Mouse (Mus musculus) T-helper 2 cell (primary cell): Measurements from ENCODE around the gene Rsph6a.
"Not testable (repeated sequence)": the region's sequence is repeated elsewhere in the genome, so short reads cannot be mapped to it uniquely, and the experiment has no call there.

Experiments
- in situ Hi-C: fragments of 300-600 bp; cut with MboI, MseI; formaldehyde crosslinking; loops from one replicate; pipeline ENCODE4 v1.15.1; 2025; ENCODE audit warnings: high pct_unique_total_duplicates

Gene Rsph6a

DNA sequence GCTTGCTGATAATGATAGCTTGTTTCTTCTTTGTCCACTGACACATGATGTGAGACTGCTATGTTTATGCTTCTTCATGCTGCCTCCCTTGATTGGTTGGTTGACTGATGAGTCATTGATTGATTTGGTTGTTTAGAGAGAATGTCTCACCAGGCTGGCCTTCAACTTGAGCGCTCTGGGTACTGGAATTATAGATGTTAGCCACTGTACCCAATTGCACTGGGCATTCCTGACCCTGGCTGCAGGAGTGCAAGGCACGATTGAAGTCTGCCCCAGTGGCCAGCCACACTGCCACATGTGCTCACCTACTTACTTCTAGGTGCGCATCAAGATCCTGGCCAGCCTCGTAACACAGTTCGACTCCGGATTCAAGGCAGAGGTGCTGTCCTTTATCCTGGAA is 9.9 kb upstream of the Rsph6a start:
- in situ Hi-C loops = no loop called here

DNA sequence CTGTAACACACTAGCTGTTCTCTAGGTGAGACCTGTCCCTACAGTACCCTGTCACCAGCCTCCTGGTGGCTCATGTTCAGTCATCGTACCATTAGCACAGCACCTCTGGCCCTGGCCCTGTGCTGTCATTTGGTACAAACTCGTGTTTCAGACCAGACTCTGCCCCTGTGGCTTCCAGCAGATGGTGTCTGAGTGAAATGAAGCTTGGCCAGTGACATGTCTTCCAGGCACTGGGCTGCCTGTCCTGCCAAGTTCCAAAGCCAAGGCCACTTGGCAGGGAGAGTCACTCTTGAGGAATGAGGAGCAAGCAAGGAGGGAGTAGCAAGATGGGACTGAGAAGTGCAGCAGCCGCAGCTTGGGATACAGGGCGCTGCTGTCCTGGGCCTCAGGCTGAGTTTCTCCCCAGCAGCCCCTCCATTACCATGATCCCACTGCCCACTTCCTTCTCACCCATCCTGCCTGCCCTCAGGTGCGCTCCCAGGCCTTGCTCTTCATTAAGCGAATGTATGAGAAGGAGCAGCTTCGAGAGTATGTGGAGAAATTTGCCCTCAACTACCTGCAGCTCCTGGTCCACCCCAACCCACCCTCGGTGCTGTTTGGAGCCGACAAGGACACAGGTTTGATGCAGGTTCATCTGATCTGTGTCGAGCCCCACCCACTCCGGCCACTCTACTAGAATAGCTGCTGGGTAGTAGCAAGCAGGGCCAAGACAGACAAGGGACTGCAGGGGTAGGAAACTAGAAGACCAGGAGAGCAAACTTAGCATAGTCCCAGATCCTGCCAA is 8.0 kb upstream of the Rsph6a start:
- in situ Hi-C loops = no loop called here

DNA sequence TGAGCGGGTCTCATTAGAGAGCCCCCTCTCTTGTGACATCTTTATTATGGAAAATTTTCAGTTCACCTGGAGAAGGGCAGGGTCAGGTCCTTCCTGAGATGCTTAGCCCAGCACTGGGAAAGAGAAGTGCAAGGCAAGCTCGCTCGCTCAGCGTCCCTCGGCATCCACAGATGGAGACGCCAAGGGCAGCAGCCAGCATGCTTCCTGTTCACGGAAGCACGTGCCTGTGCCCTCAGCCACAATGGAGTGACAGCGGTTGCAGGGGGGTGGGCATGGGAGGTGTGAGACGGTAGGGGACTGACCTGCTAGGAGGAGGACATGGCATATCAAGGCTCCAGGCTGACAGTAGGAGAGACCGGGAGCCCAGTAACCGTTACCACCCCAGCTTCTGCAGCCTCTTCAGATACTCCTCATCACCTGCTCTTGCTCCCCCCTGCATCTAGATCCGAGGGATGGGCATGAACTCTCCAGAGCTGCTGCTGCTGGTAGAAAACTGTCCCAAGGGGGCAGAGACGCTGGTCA is 6.4 kb upstream of the Rsph6a start:
- in situ Hi-C loops = no loop called here

DNA sequence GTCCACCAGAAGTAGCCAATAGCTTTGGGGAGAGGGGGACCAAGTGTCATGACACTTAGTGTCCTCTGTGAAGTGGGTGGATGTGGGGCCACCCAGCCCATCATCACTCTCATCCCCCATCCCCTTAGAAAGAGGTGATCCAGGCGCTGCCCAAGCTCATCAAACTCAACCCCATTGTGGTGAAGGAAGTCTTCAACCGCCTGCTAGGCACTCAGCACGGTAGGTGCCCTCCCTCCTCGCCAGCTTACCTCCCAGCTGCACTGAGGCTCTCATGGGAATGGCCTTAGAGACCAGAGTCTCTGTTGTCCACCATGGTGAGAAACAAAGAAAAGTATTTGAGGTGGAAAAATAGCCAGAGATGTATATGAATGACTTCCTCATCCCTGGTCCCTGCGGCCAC is 5.2 kb upstream of the Rsph6a start:
- in situ Hi-C loops = no loop called here

DNA sequence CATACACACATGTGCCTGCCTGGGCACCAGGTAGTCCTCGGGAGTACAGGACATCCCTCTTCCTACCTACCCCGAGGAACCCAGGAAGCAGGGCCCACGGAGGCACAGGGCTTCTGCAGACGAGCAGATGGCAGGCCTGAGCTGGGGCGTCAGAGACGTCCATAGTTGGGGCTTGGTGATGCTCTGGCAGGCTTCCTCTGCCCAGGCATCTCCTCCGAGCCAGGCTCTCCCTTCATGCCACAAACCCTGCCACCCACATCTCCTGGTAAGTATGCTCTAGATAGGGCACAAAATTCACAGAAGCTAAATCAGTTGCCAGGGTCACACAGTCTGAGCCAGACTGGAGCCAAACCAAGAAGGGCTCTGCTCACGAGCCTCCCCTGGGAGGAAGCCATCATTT is 4.3 kb upstream of the Rsph6a start:
- in situ Hi-C loops = no loop called here

DNA sequence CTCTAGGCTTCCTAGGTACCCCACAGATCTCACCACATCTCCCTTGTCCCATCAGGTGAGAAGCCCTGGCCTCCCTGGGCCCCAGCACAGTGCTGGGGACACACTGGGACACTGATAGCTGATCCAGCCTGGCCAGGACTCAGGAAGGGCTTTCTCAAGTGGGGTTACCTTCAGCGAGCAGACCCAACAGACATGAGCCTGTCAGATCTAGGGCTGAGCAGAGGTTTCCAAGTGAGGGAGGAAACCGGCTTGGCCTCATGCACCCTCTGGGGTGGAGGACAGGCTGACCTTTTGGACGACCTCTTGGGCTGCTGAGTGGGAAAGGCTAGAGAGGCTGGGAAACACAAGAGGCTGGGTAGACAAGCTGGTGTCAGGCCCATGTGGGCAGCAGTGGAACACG is 3.3 kb upstream of the Rsph6a start:
- in situ Hi-C loops = no loop called here

DNA sequence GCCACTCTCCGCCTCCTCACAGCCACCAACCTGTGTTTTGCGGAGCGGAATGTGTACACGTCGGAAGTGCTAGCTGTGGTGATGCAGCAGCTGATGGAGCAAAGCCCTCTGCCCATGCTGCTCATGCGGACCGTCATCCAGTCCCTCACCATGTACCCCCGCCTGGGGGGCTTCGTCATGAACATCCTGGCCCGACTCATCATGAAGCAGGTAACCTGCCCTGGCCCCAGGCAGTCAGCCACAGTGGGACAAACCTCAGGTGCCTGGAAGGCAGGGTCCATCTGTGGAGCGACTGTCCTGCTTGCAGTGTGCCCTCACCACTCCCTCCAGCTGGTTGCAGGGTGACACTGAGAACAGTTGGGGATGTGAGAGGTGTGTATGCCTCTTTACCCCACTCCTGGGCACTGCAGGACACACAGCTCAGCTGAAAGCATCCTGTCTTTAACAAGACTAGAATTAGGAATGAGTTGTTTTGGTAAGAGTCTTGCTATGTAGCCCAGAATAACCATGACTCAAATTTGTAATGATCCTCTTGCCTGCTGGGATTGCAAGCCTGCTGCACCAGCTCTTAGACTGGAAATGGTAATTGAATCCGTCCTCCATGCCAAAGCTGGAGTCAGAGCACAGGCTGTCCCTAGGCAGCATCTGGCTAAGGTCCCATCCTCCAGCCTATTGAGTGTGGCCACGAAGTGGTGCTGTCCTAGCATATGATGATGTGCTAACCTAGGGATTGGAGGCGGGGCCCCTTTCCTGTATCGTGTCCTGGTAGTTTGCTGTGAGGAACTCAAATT is 1.9 kb upstream of the Rsph6a start:
- in situ Hi-C loops = no loop called here

DNA sequence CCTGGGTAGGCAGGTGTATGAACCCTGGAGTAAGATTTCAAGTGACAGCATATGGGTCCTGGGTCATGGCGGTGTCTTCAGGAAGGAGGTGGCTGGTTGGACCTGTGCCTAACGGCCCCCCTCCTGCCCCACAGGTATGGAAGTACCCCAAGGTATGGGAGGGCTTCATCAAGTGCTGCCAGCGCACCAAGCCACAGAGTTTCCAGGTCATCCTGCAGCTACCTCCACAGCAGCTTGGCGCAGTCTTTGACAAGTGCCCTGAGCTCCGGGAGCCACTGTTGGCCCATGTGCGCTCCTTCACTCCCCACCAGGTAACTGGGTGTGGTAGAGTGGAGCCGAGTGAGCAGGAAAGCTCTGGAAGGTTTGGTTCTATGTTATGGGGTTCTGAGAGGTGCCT is 1.4 kb upstream of the Rsph6a start:
- in situ Hi-C loops = no loop called here

DNA sequence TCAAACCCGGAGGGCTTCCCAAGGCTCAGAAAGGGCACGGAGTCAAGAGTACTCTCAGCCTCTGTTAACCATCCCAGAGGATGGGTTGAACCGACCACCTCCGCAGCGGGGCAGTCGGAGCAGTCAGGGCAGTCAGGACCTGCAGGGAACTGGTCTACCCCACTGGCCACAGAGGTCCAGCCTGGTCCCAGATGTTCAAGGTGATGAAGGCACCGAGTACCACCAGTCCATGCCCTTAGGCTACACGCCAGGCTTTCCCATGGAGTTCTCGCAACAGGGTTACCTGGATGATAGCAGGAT is 237 bp downstream of the Rsph6a start:
- in situ Hi-C loops = no loop called here

DNA sequence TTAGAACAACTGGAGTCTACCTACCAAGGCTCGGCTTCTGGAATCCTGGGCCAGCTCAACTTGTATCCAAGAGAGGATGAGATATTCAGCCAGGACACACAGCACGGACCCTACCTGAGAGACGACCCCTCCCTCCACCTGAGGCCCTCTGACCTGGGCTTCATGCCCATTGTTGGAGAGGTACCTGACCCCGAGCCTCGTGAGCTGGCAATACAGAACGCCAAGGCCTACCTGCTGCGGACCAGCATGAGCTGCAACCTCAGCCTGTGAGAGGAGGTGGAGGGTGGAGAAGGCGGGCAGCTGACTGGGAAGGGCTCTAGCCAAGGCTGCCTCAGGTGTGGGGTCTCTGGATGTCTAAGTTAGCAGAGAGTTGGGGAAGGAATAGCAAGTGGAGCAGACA is 618 bp downstream of the Rsph6a start:
- in situ Hi-C loops = no loop called here

DNA sequence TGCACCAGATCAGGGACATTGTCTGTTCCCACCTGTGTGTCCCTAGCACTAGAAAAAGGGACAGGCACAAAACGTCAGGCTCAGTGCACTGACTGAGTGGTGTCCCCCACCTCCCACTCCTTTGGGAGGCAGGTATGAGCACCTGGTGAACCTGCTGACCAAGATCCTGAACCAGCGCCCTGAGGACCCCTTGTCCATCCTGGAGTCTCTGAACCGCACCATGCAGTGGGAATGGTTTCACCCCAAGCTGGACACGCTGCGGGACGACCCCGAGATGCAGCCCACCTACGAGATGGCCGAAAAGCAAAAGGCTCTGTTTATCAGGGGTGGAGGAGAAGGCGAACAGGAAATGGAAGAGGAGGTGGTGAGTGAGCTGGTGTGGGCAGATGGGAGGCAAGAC is 2.9 kb downstream of the Rsph6a start:
- in situ Hi-C loops = no loop called here

DNA sequence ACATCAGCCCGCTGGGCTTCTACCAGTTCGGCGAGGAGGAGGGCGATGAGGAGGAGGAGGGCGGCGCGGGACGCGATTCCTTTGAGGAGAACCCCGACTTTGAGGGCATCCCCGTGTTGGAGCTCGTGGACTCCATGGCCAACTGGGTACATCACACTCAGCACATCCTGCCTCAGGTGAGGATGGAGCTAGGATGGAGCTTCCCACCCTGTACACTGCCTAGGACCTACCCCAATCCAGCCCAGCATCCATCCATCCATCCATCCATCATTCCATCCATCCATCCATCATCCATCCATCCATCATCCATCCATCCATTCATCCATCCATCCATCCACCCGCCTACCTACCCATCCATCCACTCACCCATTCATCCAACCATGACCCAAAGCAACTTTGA is 11.4 kb downstream of the Rsph6a start:
- in situ Hi-C loops = no loop called here

DNA sequence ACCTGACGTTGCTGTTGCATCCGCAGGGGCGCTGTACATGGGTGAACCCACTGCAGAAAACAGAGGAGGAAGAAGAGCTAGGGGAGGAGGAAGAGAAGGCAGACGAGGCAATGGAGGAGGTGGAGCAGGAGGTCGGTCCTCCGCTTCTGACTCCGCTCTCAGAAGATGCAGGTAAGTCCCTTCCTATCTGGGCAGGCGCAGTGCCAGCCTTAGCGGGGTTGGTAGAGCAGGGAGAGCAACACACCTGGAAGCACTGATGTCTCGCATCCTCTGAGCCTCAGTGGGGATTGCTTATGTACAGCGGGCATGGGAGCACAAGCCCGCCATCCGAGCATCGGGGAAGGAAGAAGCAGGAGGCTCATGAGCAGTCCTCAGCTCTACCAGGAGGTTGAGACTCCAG is 12.6 kb downstream of the Rsph6a start:
- in situ Hi-C loops = no loop called here

DNA sequence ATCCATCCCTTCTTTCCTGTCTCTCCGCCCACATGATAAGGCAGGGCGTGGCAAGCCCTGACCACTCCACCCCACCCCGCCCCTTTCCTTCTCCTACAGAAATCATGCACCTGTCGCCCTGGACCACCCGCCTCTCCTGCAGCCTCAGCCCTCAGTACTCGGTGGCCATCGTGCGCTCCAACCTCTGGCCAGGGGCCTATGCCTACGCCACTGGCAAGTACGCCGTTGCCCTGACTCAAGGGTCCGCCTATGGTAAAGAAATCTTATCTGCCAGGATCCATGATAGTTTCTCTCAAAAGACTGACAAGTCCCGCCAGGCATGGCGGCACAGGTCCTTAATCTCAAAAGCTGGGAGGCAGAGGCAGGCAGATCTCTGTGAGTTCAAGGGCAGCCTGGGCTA is 13.4 kb downstream of the Rsph6a start:
- in situ Hi-C loops = no loop called here

DNA sequence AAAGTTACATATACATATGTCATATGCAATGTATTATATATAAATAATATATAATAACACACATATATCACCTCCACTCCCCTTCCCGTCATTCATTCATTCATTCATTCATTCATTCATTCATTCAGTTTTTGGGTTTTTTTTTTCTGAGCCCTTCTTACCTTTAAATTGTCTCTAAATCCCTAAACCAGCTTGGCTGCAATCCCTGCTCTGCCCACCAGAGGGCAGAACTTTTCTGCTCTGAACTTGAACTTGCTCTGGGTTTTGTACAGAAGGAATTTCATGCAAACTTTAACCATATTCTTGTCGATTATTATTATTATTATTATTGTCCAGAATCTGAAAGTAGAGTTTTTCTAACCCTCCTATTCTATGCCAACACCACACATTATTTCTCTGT is 14.2 kb downstream of the Rsph6a start:
- in situ Hi-C loops = no loop called here

DNA sequence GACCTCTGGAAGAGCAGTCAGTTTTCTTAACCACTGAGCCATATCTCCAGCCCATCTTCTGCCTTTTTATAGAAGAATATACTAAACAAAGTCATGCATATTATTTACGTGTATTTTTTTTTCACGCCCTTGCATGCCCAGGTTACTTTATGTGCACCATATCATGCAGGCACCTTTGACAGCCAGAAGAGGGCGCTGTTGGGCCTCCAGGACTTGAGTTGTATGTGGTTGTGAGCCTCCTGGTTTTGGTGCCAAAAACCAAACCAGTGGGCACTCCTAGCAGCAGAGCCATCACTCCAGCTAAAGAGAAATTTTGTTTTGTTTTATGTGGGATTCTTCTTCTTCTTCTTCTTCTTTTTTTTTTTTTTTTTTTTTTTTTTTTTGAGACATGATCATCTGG is 15.0 kb downstream of the Rsph6a start:
- in situ Hi-C loops = no loop called here

DNA sequence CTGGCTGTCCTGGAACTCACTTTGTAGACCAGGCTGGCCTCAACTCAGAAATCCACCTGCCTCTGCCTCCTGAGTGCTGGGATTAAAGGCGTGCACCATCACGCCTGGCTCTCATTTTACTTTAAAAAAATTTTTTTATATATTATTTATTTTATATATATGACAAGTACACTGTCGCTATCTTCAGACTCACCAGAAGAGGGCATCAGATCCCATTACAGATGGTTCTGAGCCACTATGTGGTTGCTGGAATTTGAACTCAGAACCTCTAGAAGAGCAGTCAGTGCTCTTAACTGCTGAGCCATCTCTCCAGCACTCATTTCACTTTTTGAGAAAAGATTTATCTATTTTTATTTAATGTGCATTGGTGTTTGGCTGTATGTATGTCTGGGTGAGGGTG is 16.5 kb downstream of the Rsph6a start:
- in situ Hi-C loops = not testable (repeated sequence)

DNA sequence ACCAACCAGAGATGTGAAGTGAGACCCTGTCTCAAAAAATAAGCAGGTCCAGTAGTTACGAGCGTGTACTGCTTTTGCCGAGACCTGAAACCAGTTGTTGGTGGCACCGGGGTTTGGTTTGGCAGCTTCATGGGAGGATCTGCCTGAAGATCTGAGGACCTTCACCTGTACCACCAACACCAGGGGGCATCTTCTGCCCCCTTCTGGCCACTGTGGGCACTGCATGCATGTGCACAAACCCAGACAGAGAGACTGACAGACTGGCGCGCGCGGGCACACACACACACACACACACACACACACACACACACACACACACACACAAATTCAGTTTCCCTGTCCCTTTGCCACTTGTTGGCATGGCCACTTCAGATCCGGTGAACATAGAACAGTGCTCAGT is 19.0 kb downstream of the Rsph6a start:
- in situ Hi-C loops = no loop called here

DNA sequence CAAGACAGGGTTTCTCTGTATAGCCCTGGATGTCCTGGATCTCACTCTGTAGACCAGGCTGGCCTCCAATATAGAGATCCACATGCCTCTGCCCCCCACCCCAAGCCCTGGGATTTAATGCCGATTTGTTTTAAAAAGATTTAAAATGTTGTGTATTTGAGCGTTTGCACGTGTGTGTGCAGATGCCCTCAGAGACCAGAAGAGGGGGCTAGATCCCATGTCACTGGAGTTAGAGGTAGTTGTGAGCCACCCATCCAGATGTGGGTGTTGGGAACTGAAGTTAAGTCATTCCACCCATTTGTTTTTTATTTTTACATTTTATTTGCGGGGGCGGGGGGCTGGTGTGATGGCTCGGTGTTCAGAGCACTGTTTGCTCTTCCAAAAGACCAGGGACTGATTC is 20.0 kb downstream of the Rsph6a start:
- in situ Hi-C loops = no loop called here

DNA sequence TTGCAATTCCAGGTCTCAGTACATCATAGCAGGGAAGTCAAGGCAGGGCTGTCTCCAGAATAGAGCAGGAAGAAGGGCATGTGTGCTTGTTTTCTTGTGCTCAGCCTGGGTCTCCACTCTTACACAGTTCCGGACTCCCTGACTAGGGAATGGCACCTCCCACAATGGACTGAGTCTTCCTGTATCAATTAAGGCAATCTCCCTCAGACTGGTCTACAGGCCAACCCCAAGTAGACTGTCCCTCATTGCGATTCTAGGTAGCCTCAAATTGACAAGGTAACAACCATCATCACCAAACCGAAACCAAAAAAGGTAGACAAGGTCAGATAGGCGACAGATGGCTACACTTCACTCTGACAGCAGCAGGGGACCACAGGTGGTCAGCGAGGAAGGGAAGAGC is 20.7 kb downstream of the Rsph6a start:
- in situ Hi-C loops = no loop called here

DNA sequence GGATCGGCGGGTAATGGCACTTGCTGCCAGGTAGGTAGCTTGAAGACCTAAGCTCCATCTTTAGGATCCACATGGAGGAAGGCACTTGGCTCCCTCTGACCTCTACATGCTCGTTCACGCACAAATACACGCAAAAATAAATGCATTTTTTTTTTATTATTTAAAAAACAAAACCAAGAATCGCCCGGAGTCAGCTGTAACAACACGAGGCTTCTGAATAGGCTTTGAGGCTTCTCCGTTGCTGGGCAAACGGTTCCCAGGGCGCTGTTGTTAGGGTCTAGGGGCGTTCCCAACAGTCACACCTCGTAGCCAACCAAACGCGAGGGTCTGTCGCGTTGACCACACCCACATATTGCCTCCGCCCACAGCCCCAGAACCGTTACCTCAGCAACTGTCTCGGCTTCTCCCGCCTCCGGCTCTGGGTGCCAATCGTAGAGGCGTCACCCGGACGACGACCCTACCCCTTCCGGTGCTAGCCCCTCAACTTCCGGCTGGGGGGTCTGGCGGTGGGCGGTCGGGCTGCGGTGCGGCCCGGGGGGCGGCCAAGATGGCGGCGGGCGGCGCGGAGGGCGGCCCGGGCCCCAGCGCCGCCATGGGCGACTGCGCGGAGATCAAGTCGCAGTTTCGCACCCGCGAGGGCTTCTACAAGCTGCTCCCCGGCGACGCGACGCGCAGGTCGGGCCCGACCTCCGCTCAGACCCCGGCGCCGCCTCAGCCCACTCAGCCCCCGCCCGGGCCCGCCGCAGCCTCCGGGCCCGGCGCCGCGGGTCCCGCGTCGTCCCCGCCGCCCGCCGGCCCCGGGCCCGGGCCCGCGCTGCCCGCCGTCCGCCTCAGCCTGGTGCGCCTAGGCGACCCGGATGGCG is 21.5 kb downstream of the Rsph6a start, which contains the start of gene Dmwd:
Gene Dmwd, plus strand, starts transcription at position 505 of the 863 bp plus-strand sequence.
- in situ Hi-C loops = no loop called here

DNA sequence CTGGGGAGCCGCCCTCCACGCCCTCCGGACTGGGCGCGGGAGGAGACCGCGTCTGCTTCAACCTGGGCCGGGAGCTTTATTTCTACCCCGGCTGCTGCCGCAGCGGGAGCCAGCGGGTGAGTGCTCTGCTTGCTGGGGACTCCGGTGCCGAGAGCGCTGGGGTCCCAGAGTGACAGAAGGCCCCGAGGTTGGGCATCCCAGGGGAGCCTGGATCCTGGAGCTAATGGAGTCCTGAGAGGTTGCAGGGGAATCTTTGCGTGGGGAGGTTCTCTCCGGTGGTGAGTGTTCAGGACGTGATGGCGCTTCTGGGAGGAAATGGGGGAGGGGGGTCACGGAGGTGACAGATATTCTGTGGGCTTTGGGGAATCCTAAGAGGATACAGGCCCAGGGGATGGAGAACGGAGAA is 22.1 kb downstream of the Rsph6a start:
- in situ Hi-C loops = no loop called here
